Comparison of ENCODE assay signal across 9 mouse cellular contexts in the genomic region with DNA sequence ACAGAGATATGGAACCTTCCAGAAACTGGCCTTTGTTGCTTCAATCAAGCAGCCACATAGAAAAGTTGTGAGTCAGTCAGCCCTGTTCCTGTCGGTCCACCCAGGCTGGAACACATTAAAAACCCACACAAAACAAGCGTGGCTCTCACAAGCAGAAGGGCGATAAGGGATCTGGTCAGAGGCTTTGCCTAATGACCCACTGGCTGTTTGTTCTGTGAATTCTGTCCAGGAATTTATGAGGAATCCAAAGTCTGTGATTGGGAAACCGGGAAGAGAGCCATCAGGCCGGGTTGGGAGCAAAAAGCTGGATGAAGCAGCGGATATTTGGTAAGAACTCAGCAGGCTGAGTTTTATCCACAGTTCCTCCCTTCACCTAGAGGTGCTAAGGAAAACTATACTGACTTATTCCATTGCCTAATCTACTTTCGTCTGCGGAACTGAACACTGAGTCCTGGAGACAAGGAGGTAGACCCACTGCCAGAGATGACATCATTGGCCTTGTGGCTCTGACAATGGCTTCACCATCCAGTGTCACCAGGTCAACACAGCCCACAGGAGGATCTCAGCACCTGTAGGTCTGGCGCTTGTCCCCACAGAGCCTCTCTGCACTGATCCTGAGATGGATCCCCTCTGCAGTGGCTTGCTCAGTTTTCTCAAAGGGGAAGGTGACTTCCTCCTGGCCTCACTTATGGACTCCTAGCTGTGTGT.
A peak's percentile ranks its signal among the peaks of the same experiment; 100 is the strongest.
DNase-seq lines count a peak whose midpoint lies in the region; ATAC-seq and TF ChIP-seq lines count a peak whose summit lies in the region.
"Had no signal": no experiment of that assay in that cellular context is flagged by ENCODE, and none has a peak within 500 bp of the region (broad histone marks: within the 10 kb centered on the region; RNA-seq: fewer than 3 reads in every experiment).

No protein-coding gene starts in this region.

- ATAC-seq in heart, embryonic 15.5 days (replicated peaks; ENCODE audit: insufficient number of reproducible peaks, insufficient read depth, low FRiP score, low read depth): peak; percentile 44
- peak; percentile 51 for ATAC-seq in lung, embryonic 14.5 days (ENCODE audit: insufficient read depth)
- ATAC-seq: hindbrain, postnatal 0 days had no signal

- 0 out of 2 replicates have a peak, but pooled peaks cover 2% of the 10 kb centered on the region for H3K9me3 ChIP-seq in heart, embryonic 15.5 days (replicated peaks)
- no peaks in the 10 kb centered on the region for H3K9me3 ChIP-seq in lung, embryonic 14.5 days (ENCODE audit: low read depth, low read length)

- H3K36me3 ChIP-seq in heart, embryonic 15.5 days: no peaks in the 10 kb centered on the region
- no peaks in the 10 kb centered on the region for H3K36me3 ChIP-seq in lung, embryonic 14.5 days (ENCODE audit: insufficient read depth)

- peaks cover 17% of the 10 kb centered on the region for H3K4me1 ChIP-seq in heart, embryonic 15.5 days (replicated peaks)
- H3K4me1 ChIP-seq in lung, embryonic 14.5 days (ENCODE audit: insufficient read depth): 0 out of 2 replicates have a peak, but pooled peaks cover 3% of the 10 kb centered on the region

- H3K4me2 ChIP-seq in heart, embryonic 15.5 days: no peak overlapping the region
- no peak overlapping the region for H3K4me2 ChIP-seq in lung, embryonic 14.5 days

- no peak overlapping the region for H3K9ac ChIP-seq in heart, embryonic 15.5 days
- no peak overlapping the region for H3K9ac ChIP-seq in lung, embryonic 14.5 days

- H3K27ac ChIP-seq in heart, embryonic 15.5 days: peak overlapping the region; percentile 76
- peak overlapping the region; percentile 6; the same call in 1 of the 2 replicates for H3K27ac ChIP-seq in lung, embryonic 14.5 days (ENCODE audit: low read depth)
- H3K27ac ChIP-seq: hindbrain, postnatal 0 days had no signal

- 55% methylated on average over 9 of the region's 9 CpGs for WGBS in heart, embryonic 15.5 days
- 54% methylated on average over 9 of the region's 9 CpGs for WGBS in lung, embryonic 14.5 days

- no peak for TF ChIP-seq CTCF in lung, embryonic 14.5 days (IDR thresholded peaks at IDR 0.05; ENCODE audit: low read depth)

- no peaks in the 10 kb centered on the region for H3K27me3 ChIP-seq in heart, embryonic 15.5 days
- no peaks in the 10 kb centered on the region for H3K27me3 ChIP-seq in lung, embryonic 14.5 days (ENCODE audit: insufficient read depth, low read length)

- no peak overlapping the region for H3K4me3 ChIP-seq in heart, embryonic 15.5 days
- no peak overlapping the region for H3K4me3 ChIP-seq in lung, embryonic 14.5 days (ENCODE audit: low read depth, low read length)

- peak; percentile 95 for DNase-seq in Muller cell, postnatal 12 days (ENCODE audit: inconsistent ontology term)
- peak; percentile 7 to 26 for DNase-seq in adrenal gland, postnatal 36 days
- DNase-seq in lung, embryonic 14.5 days: peak; percentile 70
- DNase-seq in layer of hippocampus, adult 9-11 months: no peak
- no peak for DNase-seq in thymus, postnatal 14 days
- DNase-seq in frontal cortex, postnatal 14 days (ENCODE audit: low spot score in 2 of 2): no peak
- DNase-seq: retina, postnatal 1 day had no signal

Comparison
In these comparisons a context has a peak if more than half of its experiments do, and no peak if none do; other contexts are left out.
1. DNase-seq: peak in Muller cell, postnatal 12 days (single experiment), adrenal gland, postnatal 36 days (2 of 2) and lung, embryonic 14.5 days (single experiment); none in layer of hippocampus, adult 9-11 months (single experiment), thymus, postnatal 14 days (single experiment) and frontal cortex, postnatal 14 days (0 of 2).